In the genomic region with DNA sequence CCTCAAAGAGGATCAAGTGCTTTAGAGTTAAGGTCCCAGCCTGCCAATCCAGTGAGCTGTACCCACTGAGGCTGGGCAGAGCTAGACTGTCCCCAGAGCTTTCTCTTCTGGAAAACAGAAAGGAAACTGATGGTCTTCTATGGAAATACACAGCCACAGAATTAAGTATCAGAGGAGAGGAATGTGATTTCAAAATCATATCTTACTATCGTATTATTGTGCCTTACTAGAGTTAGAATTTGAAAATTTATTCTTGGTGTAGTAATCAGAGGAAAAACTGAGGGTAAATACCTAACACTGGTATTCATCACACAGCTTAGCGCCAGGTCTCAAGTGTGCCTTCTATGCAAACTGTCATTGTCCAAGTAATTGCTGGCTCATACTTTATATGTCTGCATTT, we compare ENCODE assay signal across 25 mouse cellular contexts.
"Had no signal": no experiment of that assay in that cellular context is flagged by ENCODE, and none has a peak within 500 bp of the region (broad histone marks: within the 10 kb centered on the region; RNA-seq: fewer than 3 reads in every experiment).

No protein-coding gene starts in this region.

- H3K27ac ChIP-seq: heart, embryonic 10.5 days; hindbrain, embryonic 13.5 days; hindbrain, embryonic 15.5 days; hindbrain, postnatal 0 days; kidney, embryonic 15.5 days; kidney, postnatal 0 days; limb, embryonic 13.5 days; limb, embryonic 15.5 days; liver, embryonic 12.5 days; liver, embryonic 14.5 days had no signal

- DNase-seq: gastrocnemius, postnatal 14 days; gastrocnemius, postnatal 36 days; heart, adult 11 months; heart, postnatal 14 days; heart, postnatal 36 days; kidney, adult 11 months; kidney, adult 2 months; kidney, adult 9 months; kidney, postnatal 14 days; kidney, postnatal 36 days; layer of hippocampus, adult 9-11 months; layer of hippocampus, postnatal 36 days; left cerebral cortex, postnatal 4 days had no signal

- H3K4me1 ChIP-seq: heart, embryonic 10.5 days; heart, embryonic 12.5 days; hindbrain, embryonic 13.5 days; hindbrain, embryonic 15.5 days; kidney, embryonic 15.5 days; limb, embryonic 15.5 days had no signal

- H3K36me3 ChIP-seq: heart, embryonic 10.5 days; heart, embryonic 12.5 days; hindbrain, embryonic 15.5 days; limb, embryonic 13.5 days; limb, embryonic 15.5 days; liver, embryonic 12.5 days had no signal

- ATAC-seq: hindbrain, postnatal 0 days; intestine, embryonic 16.5 days; liver, embryonic 12.5 days had no signal

- H3K4me3 ChIP-seq: heart, embryonic 10.5 days; heart, embryonic 12.5 days; hindbrain, embryonic 13.5 days; hindbrain, embryonic 15.5 days; kidney, embryonic 15.5 days; limb, embryonic 13.5 days; limb, embryonic 15.5 days; liver, embryonic 12.5 days had no signal

- H3K4me2 ChIP-seq: heart, embryonic 12.5 days; hindbrain, embryonic 13.5 days; hindbrain, embryonic 15.5 days; kidney, embryonic 15.5 days; limb, embryonic 13.5 days; limb, embryonic 15.5 days; liver, embryonic 12.5 days had no signal

- H3K27me3 ChIP-seq: heart, embryonic 12.5 days; hindbrain, embryonic 13.5 days; hindbrain, embryonic 15.5 days; kidney, embryonic 15.5 days; limb, embryonic 13.5 days; limb, embryonic 15.5 days; liver, embryonic 12.5 days had no signal

- H3K9ac ChIP-seq: heart, embryonic 12.5 days; hindbrain, embryonic 13.5 days; hindbrain, embryonic 15.5 days; kidney, embryonic 15.5 days; limb, embryonic 13.5 days; limb, embryonic 15.5 days; liver, embryonic 12.5 days; liver, embryonic 14.5 days had no signal

- H3K9me3 ChIP-seq: heart, embryonic 10.5 days; heart, embryonic 12.5 days; hindbrain, embryonic 13.5 days; hindbrain, embryonic 15.5 days; kidney, embryonic 15.5 days; limb, embryonic 13.5 days; limb, embryonic 15.5 days; liver, embryonic 12.5 days had no signal
